Mouse (Mus musculus): Measurements from ENCODE around the gene Slc47a2.

GRCm38 (mm10) chr11:61342505-61343420, at the start of gene Slc47a2:
- no peak for TF ChIP-seq MAFK (IDR thresholded peaks at IDR 0.05; ENCODE audit: insufficient read depth, low read depth, low read length)
- TF ChIP-seq ZNF384 (IDR thresholded peaks at IDR 0.05; ENCODE audit: low read depth, low read length): no peak
- no peak for TF ChIP-seq CHD2 (IDR thresholded peaks at IDR 0.05; ENCODE audit: low read depth, low read length)
- TF ChIP-seq ZC3H11A (IDR thresholded peaks at IDR 0.05; ENCODE audit: borderline replicate concordance, low read depth, low read length): no peak
